12 mouse cellular contexts compared by ENCODE assay signal in the genomic region with DNA sequence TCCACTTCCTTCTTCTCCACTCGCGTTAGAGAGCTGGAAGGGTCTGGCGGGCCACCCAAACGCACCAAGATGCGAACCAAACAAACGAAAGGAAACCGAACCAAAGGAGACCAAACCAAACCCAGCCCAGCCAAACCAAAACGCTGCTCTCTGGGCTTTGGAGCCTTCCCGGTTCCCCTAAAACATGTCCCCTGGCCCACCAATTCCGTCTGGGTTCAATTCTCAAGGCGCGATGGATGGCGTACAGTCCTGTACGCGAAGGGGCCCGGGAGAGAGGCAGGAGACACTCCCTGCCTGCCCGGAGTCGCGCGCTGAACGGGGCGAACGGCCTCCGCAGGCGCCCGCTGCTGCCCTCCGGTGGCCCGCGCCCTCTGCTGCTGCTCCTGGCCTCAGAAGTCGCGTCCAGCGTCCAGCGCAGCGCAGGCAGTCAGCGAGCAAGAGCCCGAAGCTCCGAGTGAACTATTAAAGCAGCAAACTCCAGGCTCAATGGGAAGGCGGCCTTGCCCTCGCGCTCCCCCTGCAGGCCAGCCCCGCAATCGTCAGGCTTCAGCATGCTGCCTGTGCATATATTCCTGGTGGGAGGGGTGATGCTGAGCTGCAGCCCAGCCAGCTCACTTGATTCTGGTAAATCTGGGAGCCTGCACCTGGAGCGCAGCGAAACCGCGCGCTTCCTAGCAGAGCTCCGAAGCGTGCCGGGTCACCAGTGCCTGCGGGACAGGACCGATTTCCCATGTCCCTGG. TPM values are rescaled to one million over a fixed set of nuclear protein-coding genes. Genes with fewer than 3 reads are reported as not detected.
A peak's percentile ranks its signal among the peaks of the same experiment; 100 is the strongest.
DNase-seq lines count a peak whose midpoint lies in the region; ATAC-seq and TF ChIP-seq lines count a peak whose summit lies in the region.
"Not testable (repeated sequence)": the region's sequence is repeated elsewhere in the genome, so short reads cannot be mapped to it uniquely, and the experiment has no call there.
"Had no signal": no experiment of that assay in that cellular context is flagged by ENCODE, and none has a peak within 500 bp of the region (broad histone marks: within the 10 kb centered on the region; RNA-seq: fewer than 3 reads in every experiment).

TSS of gene Gm13275 (plus strand) at position 552 of the 740 bp plus-strand sequence.

- not testable (repeated sequence) for H3K9ac ChIP-seq in midbrain, postnatal 0 days (replicated peaks; ENCODE audit: low read length, poor library complexity, severe bottlenecking)

- H3K9me3 ChIP-seq in midbrain, postnatal 0 days (ENCODE audit: low read length) = not testable (repeated sequence)

- DNase-seq in adrenal gland, postnatal 25 days = peak; percentile 17
- peak; percentile 44 to 59 for DNase-seq in frontal cortex, adult 2 months (ENCODE audit: extremely low spot score in 1 of 2, low spot score in 1 of 2)
- peak; percentile 88 to 90 for DNase-seq in heart, adult 9 months (ENCODE audit: low spot score in 2 of 2)
- peak; percentile 10 to 48 for DNase-seq in kidney, postnatal 25 days
- peak; percentile 46 to 74 for DNase-seq in left cerebral cortex, adult 9 months (ENCODE audit: low spot score in 2 of 2)
- not testable (repeated sequence) for DNase-seq in midbrain, postnatal 0 days (ENCODE audit: low spot score)
- DNase-seq in spleen, postnatal 36 days (ENCODE audit: low spot score in 2 of 2) = peak; percentile 55 to 58
- DNase-seq in urinary bladder, postnatal 36 days (ENCODE audit: low spot score in 2 of 2) = peak; percentile 74 to 83

- not testable (repeated sequence) for H3K4me1 ChIP-seq in midbrain, postnatal 0 days (ENCODE audit: insufficient read depth, low read length)

- not testable (repeated sequence) for H3K27ac ChIP-seq in midbrain, postnatal 0 days (ENCODE audit: low read depth, low read length)

- H3K4me3 ChIP-seq in midbrain, postnatal 0 days (ENCODE audit: low read depth, low read length) = not testable (repeated sequence)

- 0% methylated on average over 8 of the region's 52 CpGs for WGBS in midbrain, postnatal 0 days

- H3K36me3 ChIP-seq in midbrain, postnatal 0 days (ENCODE audit: insufficient read depth, low read length) = not testable (repeated sequence)

- not testable (repeated sequence) for H3K27me3 ChIP-seq in midbrain, postnatal 0 days (ENCODE audit: insufficient read depth, low read length)

- TF ChIP-seq CTCF in midbrain, postnatal 0 days (IDR thresholded peaks at IDR 0.05) = peak; percentile 39

- H3K4me2 ChIP-seq in midbrain, postnatal 0 days (ENCODE audit: low read depth, low read length, poor library complexity, severe bottlenecking) = not testable (repeated sequence)

- ATAC-seq in midbrain, postnatal 0 days (ENCODE audit: low FRiP score) = not testable (repeated sequence)

RNA-seq across cellular contexts. Expression of gene Gm13275, which starts in this region (rescaled TPM):
- not detected in 2 replicates for total RNA-seq in adrenal gland, postnatal 25 days (2021)
- polyA plus RNA-seq in frontal cortex, adult 2 months (2012; rRNA removed) = not detected in 2 replicates
- not detected in 2 replicates for total RNA-seq in midbrain, postnatal 0 days (2014; rRNA removed)
- not detected in 2 replicates for polyA plus RNA-seq in midbrain, postnatal 0 days (2015; fragmentation: Nextera tagmentation; extraction: Ambion mirVana)
- polyA plus RNA-seq: forebrain, embryonic 10.5 days; heart, embryonic 16.5 days; kidney, embryonic 16.5 days; macrophage had no signal

Comparison
In these comparisons a context has a peak if more than half of its experiments do, and no peak if none do; other contexts are left out.
1. Peak in DNase-seq in adrenal gland, postnatal 25 days; RNA of the gene not detected or under 1 TPM.
2. Peak in DNase-seq in frontal cortex, adult 2 months; RNA of the gene not detected or under 1 TPM.